Mouse (Mus musculus): ENCODE data around the gene Zfp560.
"Not testable (repeated sequence)": the region's sequence is repeated elsewhere in the genome, so short reads cannot be mapped to it uniquely, and the experiment has no call there.

Zfp560 gene

GRCm38 (mm10) chr9:20384532-20385342 lies at the start of gene Zfp560:
Gene Zfp560 (minus strand): TSS chr9:20385177.
- peak; percentile 71 for DNase-seq (ENCODE audit: low read depth)

DNA sequence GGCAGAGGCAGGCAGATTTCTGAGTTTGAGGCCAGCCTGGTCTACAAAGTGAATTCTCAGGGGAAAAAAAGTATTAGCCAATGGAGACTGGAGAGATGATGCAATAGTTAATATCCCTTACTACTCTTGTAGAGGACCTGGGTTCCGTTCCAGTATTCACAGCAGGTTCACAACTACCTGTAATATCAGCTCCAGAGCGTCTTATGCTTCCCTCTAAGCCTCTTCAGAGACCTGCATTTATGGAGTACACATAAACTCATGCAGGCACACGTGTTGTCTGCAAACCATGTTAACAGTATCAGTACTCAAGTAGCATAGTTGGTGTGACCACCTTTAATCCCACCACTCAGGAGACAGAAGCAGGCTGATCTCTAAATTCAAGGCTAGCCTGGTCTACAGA lies 45.0 kb upstream of the Zfp560 start:
- no peak for DNase-seq (ENCODE audit: low read depth)

DNA sequence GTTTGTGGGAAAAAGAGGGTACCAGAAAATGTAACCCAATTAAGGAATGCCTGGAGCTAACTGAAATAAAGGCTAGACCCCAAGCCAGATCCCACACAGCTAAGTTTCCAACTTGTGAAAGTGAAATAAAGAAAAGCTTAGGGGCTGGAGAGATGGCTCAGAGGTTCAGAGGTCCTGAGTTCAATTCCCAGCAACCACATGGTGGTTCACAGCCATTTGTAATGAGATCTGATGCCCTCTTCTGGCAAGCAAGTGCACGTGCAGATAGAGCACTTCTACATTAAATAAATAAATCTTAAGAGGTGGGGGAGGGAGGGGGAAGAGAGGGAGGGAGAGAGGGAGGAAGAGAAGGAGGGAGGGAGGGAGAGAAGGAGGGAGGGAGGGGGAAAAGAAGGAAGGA lies 26.5 kb upstream of the Zfp560 start:
- no peak for DNase-seq (ENCODE audit: low read depth)

- DNase-seq (ENCODE audit: low read depth), result no peak
These were observed 24.3 kb upstream of the Zfp560 start for GRCm38 (mm10) chr9:20409319-20409718.

GRCm38 (mm10) chr9:20385343-20385703 lies 346 bp upstream of the Zfp560 start:
- no peak for DNase-seq (ENCODE audit: low read depth)

GRCm38 (mm10) chr9:20383659-20384058 lies 1.3 kb downstream of the Zfp560 start:
- DNase-seq (ENCODE audit: low read depth), result no peak

DNA sequence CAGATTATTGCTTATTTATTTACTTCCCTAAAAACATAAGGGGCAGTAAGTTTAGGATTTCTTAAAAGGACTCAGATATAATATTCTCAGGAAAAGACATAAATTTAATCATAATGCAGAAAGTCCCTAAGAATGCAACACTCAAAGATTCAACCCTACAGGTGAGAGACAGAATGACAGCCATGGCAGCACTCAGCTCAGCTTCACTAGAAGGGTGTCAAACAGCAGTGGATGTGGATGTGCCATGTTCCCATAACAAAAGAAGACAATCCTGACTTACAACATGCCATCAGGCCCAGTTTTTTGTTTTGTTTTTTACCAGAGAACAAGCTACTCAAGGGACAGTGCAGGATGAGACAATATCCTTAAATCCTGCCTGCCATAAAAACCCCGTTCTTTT lies 10.3 kb downstream of the Zfp560 start:
- no peak for DNase-seq (ENCODE audit: low read depth)

DNA sequence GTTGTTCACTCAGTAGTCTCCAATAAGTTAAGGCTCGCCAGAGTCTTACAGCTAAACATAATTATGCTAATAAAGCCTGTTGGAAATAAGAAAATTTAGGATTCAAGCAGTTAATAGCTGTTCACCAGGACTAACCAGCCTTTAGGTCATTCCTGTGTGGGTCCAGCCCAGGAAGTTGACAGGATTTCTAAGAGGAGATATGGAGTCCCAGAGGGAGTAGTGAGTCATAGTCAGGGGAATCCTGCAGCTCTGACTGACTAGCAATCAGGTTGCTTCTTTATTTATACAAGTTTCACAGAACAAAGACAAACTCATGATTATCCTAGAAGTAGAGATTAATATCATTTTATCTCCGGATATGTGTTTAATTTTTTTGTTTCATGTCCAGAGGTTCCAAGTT lies 17.7 kb downstream of the Zfp560 start:
- DNase-seq (ENCODE audit: low read depth), result no peak

DNA sequence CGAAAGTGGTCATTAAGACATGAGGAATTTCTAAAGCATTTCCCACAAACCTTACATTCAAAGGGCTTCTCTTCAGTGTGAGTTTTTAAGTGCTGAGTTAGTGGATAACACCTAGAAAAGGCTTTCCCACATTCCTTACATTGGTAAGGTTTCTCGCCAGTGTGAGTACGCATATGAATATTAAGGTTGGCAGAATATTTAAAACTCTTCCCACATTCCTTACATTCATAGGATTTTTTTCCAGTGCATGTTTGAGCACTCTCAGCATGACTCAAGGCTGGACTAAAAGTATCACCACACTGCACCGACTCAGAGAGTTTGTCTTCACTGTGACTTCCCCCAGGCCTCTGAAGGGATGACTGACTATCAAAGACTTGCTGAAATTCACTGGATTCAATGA lies 36.5 kb downstream of the Zfp560 start:
- no peak for DNase-seq (ENCODE audit: low read depth)

DNA sequence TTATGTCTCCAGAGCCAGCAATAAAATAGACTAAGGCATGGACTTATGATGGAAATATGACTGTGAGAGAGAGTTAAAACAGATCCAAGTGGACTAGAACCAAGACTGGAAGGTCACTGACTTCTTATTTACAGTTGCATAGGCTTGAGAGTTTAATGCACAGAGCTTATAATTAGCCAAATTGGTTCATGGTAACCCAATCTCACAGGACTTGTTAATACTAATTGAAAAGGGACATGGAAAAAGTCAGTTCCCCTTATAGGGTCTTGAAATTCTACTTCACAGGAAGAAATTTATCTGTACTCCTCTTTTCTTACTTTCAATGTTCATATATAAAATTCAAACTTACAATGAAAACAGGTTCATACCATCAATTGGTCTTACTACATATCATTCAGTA lies 49.0 kb downstream of the Zfp560 start, which contains the start of gene Olfr18:
TSS of gene Olfr18 (minus strand) at position 101 of the 400 bp plus-strand sequence.
- no peak for DNase-seq (ENCODE audit: low read depth)

GRCm38 (mm10) chr9:20298232-20298631 lies 86.7 kb downstream of the Zfp560 start, which contains the start of gene Olfr873:
Gene Olfr873 (plus strand): TSS chr9:20298532.
- DNase-seq (ENCODE audit: low read depth), result no peak

- not testable (repeated sequence) for DNase-seq (ENCODE audit: low read depth)
These were observed 89.4 kb downstream of the Zfp560 start for GRCm38 (mm10) chr9:20295562-20295961.
